25 mouse cellular contexts compared by ENCODE assay signal in the genomic region with DNA sequence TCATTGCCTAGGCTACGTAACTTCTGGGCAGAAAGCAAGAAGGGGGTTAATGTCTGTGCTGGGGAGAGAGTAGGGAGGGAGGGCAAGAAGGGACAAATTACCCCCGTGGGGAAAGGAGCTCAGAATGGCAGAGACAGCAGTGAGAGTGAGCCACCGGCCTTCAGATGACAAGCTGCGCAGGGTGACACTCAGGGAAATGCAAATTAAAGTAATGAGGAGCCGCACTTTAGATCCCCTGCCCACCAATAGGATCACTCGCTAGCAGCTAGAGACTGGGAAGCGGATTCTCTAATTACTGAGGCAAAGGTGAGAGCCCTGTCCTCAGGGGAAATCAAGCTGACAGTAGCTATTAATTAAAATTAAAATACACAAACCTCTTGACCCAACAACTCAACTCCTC.
DNase-seq lines count a peak whose midpoint lies in the region; ATAC-seq and TF ChIP-seq lines count a peak whose summit lies in the region.
"Had no signal": no experiment of that assay in that cellular context is flagged by ENCODE, and none has a peak within 500 bp of the region (broad histone marks: within the 10 kb centered on the region; RNA-seq: fewer than 3 reads in every experiment).

No protein-coding gene starts in this region.

- no peak overlapping the region for H3K4me3 ChIP-seq in embryonic facial prominence, embryonic 14.5 days (ENCODE audit: low read depth, low read length)
- no peak overlapping the region for H3K4me3 ChIP-seq in embryonic facial prominence, embryonic 10.5 days
- H3K4me3 ChIP-seq in midbrain, embryonic 12.5 days, result no peak overlapping the region
- H3K4me3 ChIP-seq in midbrain, embryonic 11.5 days (ENCODE audit: low read depth, low read length), result no peak overlapping the region
- no peak overlapping the region for H3K4me3 ChIP-seq in forebrain, embryonic 16.5 days (replicated peaks; ENCODE audit: low read length)
- H3K4me3 ChIP-seq in thymus, adult 2 months (ENCODE audit: control insufficient read depth, insufficient read depth, low read length), result no peak overlapping the region
- H3K4me3 ChIP-seq: heart, adult 2 months; heart, embryonic 13.5 days; limb, embryonic 13.5 days; lung, embryonic 15.5 days; stomach, embryonic 15.5 days had no signal

- no peak overlapping the region for H3K4me2 ChIP-seq in embryonic facial prominence, embryonic 14.5 days (ENCODE audit: low read depth, low read length)
- no peak overlapping the region for H3K4me2 ChIP-seq in midbrain, embryonic 12.5 days (replicated peaks)
- no peak overlapping the region for H3K4me2 ChIP-seq in midbrain, embryonic 11.5 days
- H3K4me2 ChIP-seq in forebrain, embryonic 16.5 days (ENCODE audit: low read length), result no peak overlapping the region
- H3K4me2 ChIP-seq: heart, embryonic 13.5 days; limb, embryonic 13.5 days; liver, embryonic 11.5 days; lung, embryonic 15.5 days; stomach, embryonic 15.5 days had no signal

- no peaks in the 10 kb centered on the region for H3K36me3 ChIP-seq in embryonic facial prominence, embryonic 14.5 days (ENCODE audit: control insufficient read depth, insufficient read depth, low read length)
- H3K36me3 ChIP-seq in embryonic facial prominence, embryonic 10.5 days (replicated peaks), result no peaks in the 10 kb centered on the region
- H3K36me3 ChIP-seq in midbrain, embryonic 12.5 days, result no peaks in the 10 kb centered on the region
- no peaks in the 10 kb centered on the region for H3K36me3 ChIP-seq in midbrain, embryonic 11.5 days (ENCODE audit: control insufficient read depth, insufficient read depth, low read length)
- no peaks in the 10 kb centered on the region for H3K36me3 ChIP-seq in forebrain, embryonic 16.5 days (ENCODE audit: control insufficient read depth, insufficient read depth)
- H3K36me3 ChIP-seq in thymus, adult 2 months (ENCODE audit: control insufficient read depth, insufficient read depth, low read length), result no peaks in the 10 kb centered on the region
- H3K36me3 ChIP-seq: heart, embryonic 13.5 days; limb, embryonic 13.5 days; lung, embryonic 15.5 days; stomach, embryonic 15.5 days had no signal

- H3K9me3 ChIP-seq in embryonic facial prominence, embryonic 14.5 days (ENCODE audit: control insufficient read depth, low read length), result no peaks in the 10 kb centered on the region
- H3K9me3 ChIP-seq in embryonic facial prominence, embryonic 10.5 days, result peaks cover 3% of the 10 kb centered on the region; the same call in 1 of the 2 replicates
- no peaks in the 10 kb centered on the region for H3K9me3 ChIP-seq in midbrain, embryonic 12.5 days
- H3K9me3 ChIP-seq in midbrain, embryonic 11.5 days (ENCODE audit: control insufficient read depth, low read length), result no peaks in the 10 kb centered on the region; the same call in 1 of the 2 replicates
- no peaks in the 10 kb centered on the region for H3K9me3 ChIP-seq in forebrain, embryonic 16.5 days (ENCODE audit: control insufficient read depth, low read length)
- H3K9me3 ChIP-seq: lung, embryonic 15.5 days; stomach, embryonic 15.5 days had no signal

- no peaks in the 10 kb centered on the region for H3K4me1 ChIP-seq in embryonic facial prominence, embryonic 14.5 days (ENCODE audit: control insufficient read depth, insufficient read depth, low read length)
- H3K4me1 ChIP-seq in embryonic facial prominence, embryonic 10.5 days, result peaks cover 15% of the 10 kb centered on the region
- peaks cover 8% of the 10 kb centered on the region for H3K4me1 ChIP-seq in midbrain, embryonic 12.5 days
- no peaks in the 10 kb centered on the region for H3K4me1 ChIP-seq in midbrain, embryonic 11.5 days (ENCODE audit: control insufficient read depth, insufficient read depth, low read length)
- peaks cover 12% of the 10 kb centered on the region; the same call in 1 of the 2 replicates for H3K4me1 ChIP-seq in forebrain, embryonic 16.5 days (replicated peaks; ENCODE audit: control insufficient read depth, insufficient read depth, low read length)
- no peaks in the 10 kb centered on the region for H3K4me1 ChIP-seq in thymus, adult 2 months (replicated peaks; ENCODE audit: control insufficient read depth, insufficient read depth, low read length)
- H3K4me1 ChIP-seq: heart, embryonic 13.5 days; lung, embryonic 15.5 days; stomach, embryonic 15.5 days had no signal

- H3K27ac ChIP-seq in embryonic facial prominence, embryonic 14.5 days (replicated peaks; ENCODE audit: low read depth, low read length), result no peak overlapping the region
- H3K27ac ChIP-seq in embryonic facial prominence, embryonic 10.5 days (replicated peaks), result no peak overlapping the region
- H3K27ac ChIP-seq in midbrain, embryonic 12.5 days (replicated peaks), result no peak overlapping the region
- H3K27ac ChIP-seq in midbrain, embryonic 11.5 days (ENCODE audit: low read depth, low read length), result no peak overlapping the region
- no peak overlapping the region for H3K27ac ChIP-seq in forebrain, embryonic 16.5 days (ENCODE audit: low read length)
- H3K27ac ChIP-seq in thymus, adult 2 months (ENCODE audit: control insufficient read depth, insufficient read depth, low read length), result no peak overlapping the region
- H3K27ac ChIP-seq: heart, adult 2 months; heart, embryonic 13.5 days; kidney, postnatal 0 days; limb, embryonic 13.5 days; lung, embryonic 15.5 days; stomach, embryonic 15.5 days had no signal

- no peaks in the 10 kb centered on the region for H3K27me3 ChIP-seq in embryonic facial prominence, embryonic 14.5 days (replicated peaks; ENCODE audit: control insufficient read depth, insufficient read depth, low read length)
- H3K27me3 ChIP-seq in embryonic facial prominence, embryonic 10.5 days (replicated peaks; ENCODE audit: low read depth, poor library complexity, severe bottlenecking), result peaks cover 26% of the 10 kb centered on the region
- no peaks in the 10 kb centered on the region for H3K27me3 ChIP-seq in midbrain, embryonic 12.5 days
- no peaks in the 10 kb centered on the region for H3K27me3 ChIP-seq in midbrain, embryonic 11.5 days (ENCODE audit: control insufficient read depth, insufficient read depth, low read length)
- H3K27me3 ChIP-seq in forebrain, embryonic 16.5 days (replicated peaks; ENCODE audit: control insufficient read depth, insufficient read depth, low read length), result no peaks in the 10 kb centered on the region
- H3K27me3 ChIP-seq in thymus, adult 2 months (ENCODE audit: control insufficient read depth, insufficient read depth, low read length), result no peaks in the 10 kb centered on the region
- H3K27me3 ChIP-seq: lung, embryonic 15.5 days; stomach, embryonic 15.5 days had no signal

- peak; percentile 14 for DNase-seq in embryonic facial prominence, embryonic 14.5 days (ENCODE audit: low spot score)
- DNase-seq in embryonic facial prominence, embryonic 10.5 days (ENCODE audit: low spot score), result no peak
- no peak for DNase-seq in midbrain, embryonic 11.5 days (ENCODE audit: low spot score, missing footprints)
- DNase-seq in brain, embryonic 14.5 days (ENCODE audit: low read depth), result peak; percentile 82
- DNase-seq in ovary, postnatal 36 days (ENCODE audit: low spot score), result no peak
- no peak for DNase-seq in thymus, adult 2 months
- DNase-seq: adrenal gland, adult 2 months; adrenal gland, postnatal 36 days; cerebellum, adult 2 months; cerebellum, postnatal 14 days; heart, adult 2 months; heart, postnatal 10 days; kidney, adult 18-20 months; kidney, postnatal 4 days; right cerebral cortex, postnatal 25 days; thymus, postnatal 14 days had no signal

- WGBS in embryonic facial prominence, embryonic 14.5 days, result 42% methylated on average over 7 of the region's 7 CpGs
- 53% methylated on average over 7 of the region's 7 CpGs for WGBS in embryonic facial prominence, embryonic 10.5 days
- 50% methylated on average over 7 of the region's 7 CpGs for WGBS in midbrain, embryonic 12.5 days
- 64% methylated on average over 7 of the region's 7 CpGs for WGBS in midbrain, embryonic 11.5 days
- 16% methylated on average over 7 of the region's 7 CpGs for WGBS in forebrain, embryonic 16.5 days
- 63% methylated on average over 7 of the region's 7 CpGs for WGBS in thymus, adult 2 months

- ATAC-seq in embryonic facial prominence, embryonic 14.5 days (ENCODE audit: low read depth), result peak; percentile 55; the same call in 1 of the 2 replicates
- ATAC-seq in midbrain, embryonic 12.5 days (ENCODE audit: low FRiP score, low read depth), result 0 out of 2 replicates have a peak, but pooled peaks have one; percentile 30
- no peak for ATAC-seq in midbrain, embryonic 11.5 days (ENCODE audit: low FRiP score)
- ATAC-seq in forebrain, embryonic 16.5 days, result peak; percentile 36; the same call in 1 of the 2 replicates
- ATAC-seq: activated CD4-positive, CD25-positive, alpha-beta regulatory T cell, adult 4 months had no signal

- TF ChIP-seq CTCF in brain, embryonic 14.5 days (IDR thresholded peaks at IDR 0.05; ENCODE audit: borderline replicate concordance, extremely low read depth, insufficient read depth, insufficient read length), result no peak
- no peak for TF ChIP-seq CTCF in thymus, adult 2 months (IDR thresholded peaks at IDR 0.05; ENCODE audit: borderline replicate concordance, control insufficient read depth, extremely low read depth, insufficient read depth, low read length, poor library complexity)

- H3K9ac ChIP-seq in embryonic facial prominence, embryonic 14.5 days (ENCODE audit: low read depth, low read length), result no peak overlapping the region
- no peak overlapping the region for H3K9ac ChIP-seq in midbrain, embryonic 12.5 days (replicated peaks)
- H3K9ac ChIP-seq in midbrain, embryonic 11.5 days (ENCODE audit: low read length), result no peak overlapping the region
- H3K9ac ChIP-seq in forebrain, embryonic 16.5 days (replicated peaks; ENCODE audit: low read depth, low read length), result no peak overlapping the region
- H3K9ac ChIP-seq: heart, embryonic 13.5 days; limb, embryonic 13.5 days; lung, embryonic 15.5 days; stomach, embryonic 15.5 days had no signal

- TF ChIP-seq POLR2A in brain, embryonic 14.5 days (IDR thresholded peaks at IDR 0.05; ENCODE audit: borderline replicate concordance, extremely low read depth, insufficient read depth, insufficient read length, poor library complexity, severe bottlenecking), result no peak
- TF ChIP-seq POLR2A in thymus, adult 2 months (IDR thresholded peaks at IDR 0.05; ENCODE audit: control insufficient read depth, extremely low read depth, insufficient read depth, low read length, poor library complexity), result no peak

Comparison
In these comparisons a context has a peak if more than half of its experiments do, and no peak if none do; other contexts are left out.
1. DNase-seq: peak in embryonic facial prominence, embryonic 14.5 days (single experiment) and brain, embryonic 14.5 days (single experiment); none in embryonic facial prominence, embryonic 10.5 days (single experiment), midbrain, embryonic 11.5 days (single experiment), ovary, postnatal 36 days (single experiment) and thymus, adult 2 months (single experiment).